23 mouse cellular contexts compared by ENCODE assay signal in the genomic region with DNA sequence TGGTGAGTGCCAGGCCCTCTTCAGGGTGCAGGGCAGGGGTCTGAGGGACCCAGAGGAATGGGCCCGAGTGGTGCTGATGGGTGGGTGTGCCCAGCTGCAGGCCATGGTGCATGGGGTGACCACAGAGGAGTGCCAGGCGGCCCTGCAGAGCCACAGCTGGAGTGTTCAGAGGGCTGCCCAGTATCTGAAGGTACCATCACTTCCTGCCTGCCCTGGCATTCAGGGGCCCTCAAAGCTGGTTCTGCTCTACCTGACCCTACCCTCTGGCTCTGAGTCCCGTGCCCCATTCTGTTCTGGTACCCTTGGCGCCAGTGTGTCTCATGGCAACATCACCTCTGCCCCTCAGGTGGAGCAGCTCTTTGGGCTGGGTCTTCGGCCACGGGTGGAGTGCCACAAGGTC. TPM values are rescaled to one million over a fixed set of nuclear protein-coding genes. Genes with fewer than 3 reads are reported as not detected.
A peak's percentile ranks its signal among the peaks of the same experiment; 100 is the strongest.
DNase-seq lines count a peak whose midpoint lies in the region; ATAC-seq and TF ChIP-seq lines count a peak whose summit lies in the region.
"Had no signal": no experiment of that assay in that cellular context is flagged by ENCODE, and none has a peak within 500 bp of the region (broad histone marks: within the 10 kb centered on the region; RNA-seq: fewer than 3 reads in every experiment).

No protein-coding gene starts in this region.

- intact Hi-C loops in heart, adult 2 months (cut with DNase I): no loop called here

- H3K9me3 ChIP-seq in forebrain, embryonic 10.5 days: no peaks in the 10 kb centered on the region
- no peaks in the 10 kb centered on the region for H3K9me3 ChIP-seq in forebrain, embryonic 11.5 days (ENCODE audit: control insufficient read depth, low read length)
- H3K9me3 ChIP-seq in heart, embryonic 11.5 days (replicated peaks; ENCODE audit: control insufficient read depth, low read length): no peaks in the 10 kb centered on the region
- H3K9me3 ChIP-seq in stomach, postnatal 0 days (ENCODE audit: control insufficient read depth, low read length): no peaks in the 10 kb centered on the region
- H3K9me3 ChIP-seq: embryonic facial prominence, embryonic 12.5 days; heart, embryonic 12.5 days; hindbrain, embryonic 12.5 days had no signal

- H3K4me1 ChIP-seq in forebrain, embryonic 10.5 days: 0 out of 2 replicates have a peak, but pooled peaks cover 3% of the 10 kb centered on the region
- no peaks in the 10 kb centered on the region for H3K4me1 ChIP-seq in forebrain, embryonic 11.5 days (replicated peaks; ENCODE audit: control insufficient read depth, insufficient read depth, low read length)
- peaks cover 7% of the 10 kb centered on the region; the same call in 1 of the 2 replicates for H3K4me1 ChIP-seq in heart, embryonic 11.5 days (ENCODE audit: control insufficient read depth, insufficient read depth, low read length)
- H3K4me1 ChIP-seq in heart, adult 2 months (ENCODE audit: control insufficient read depth, insufficient read depth, low read length): no peaks in the 10 kb centered on the region
- H3K4me1 ChIP-seq in stomach, postnatal 0 days (replicated peaks; ENCODE audit: control insufficient read depth, insufficient read depth): no peaks in the 10 kb centered on the region
- H3K4me1 ChIP-seq: embryonic facial prominence, embryonic 12.5 days; hindbrain, embryonic 12.5 days had no signal

- H3K27me3 ChIP-seq in forebrain, embryonic 10.5 days (ENCODE audit: poor library complexity, severe bottlenecking): no peaks in the 10 kb centered on the region
- H3K27me3 ChIP-seq in forebrain, embryonic 11.5 days (ENCODE audit: control insufficient read depth, insufficient read depth, low read length): no peaks in the 10 kb centered on the region
- 0 out of 2 replicates have a peak, but pooled peaks cover 2% of the 10 kb centered on the region for H3K27me3 ChIP-seq in heart, embryonic 11.5 days (ENCODE audit: control insufficient read depth, insufficient read depth, low read length)
- H3K27me3 ChIP-seq in heart, adult 2 months (ENCODE audit: control insufficient read depth, insufficient read depth, low read length): no peaks in the 10 kb centered on the region
- no peaks in the 10 kb centered on the region for H3K27me3 ChIP-seq in stomach, postnatal 0 days (ENCODE audit: control insufficient read depth, insufficient read depth, low read length)
- H3K27me3 ChIP-seq: embryonic facial prominence, embryonic 12.5 days; hindbrain, embryonic 12.5 days had no signal

- H3K27ac ChIP-seq in forebrain, embryonic 10.5 days: 0 out of 2 replicates have a peak overlapping the region, but pooled peaks have one; percentile 1
- H3K27ac ChIP-seq in forebrain, embryonic 11.5 days (ENCODE audit: low read depth, low read length): no peak overlapping the region
- no peak overlapping the region for H3K27ac ChIP-seq in heart, embryonic 11.5 days (ENCODE audit: low read depth, low read length)
- no peak overlapping the region for H3K27ac ChIP-seq in heart, adult 2 months
- H3K27ac ChIP-seq in stomach, postnatal 0 days (replicated peaks): peak overlapping the region; percentile 30; the same call in 1 of the 2 replicates
- H3K27ac ChIP-seq: embryonic facial prominence, embryonic 12.5 days; hindbrain, embryonic 12.5 days; hindbrain, postnatal 0 days had no signal

- DNase-seq in forebrain, embryonic 10.5 days (ENCODE audit: extremely low spot score, low spot score): no peak
- DNase-seq in forebrain, embryonic 11.5 days (ENCODE audit: low spot score): no peak
- DNase-seq in heart, adult 2 months: no peak
- DNase-seq in thymus, postnatal 4 days: peak; percentile 11
- no peak for DNase-seq in thymus, postnatal 0 days (ENCODE audit: low spot score)
- DNase-seq in stomach, postnatal 0 days (ENCODE audit: low spot score): no peak
- no peak for DNase-seq in MN1 (ENCODE audit: low spot score)
- DNase-seq: adrenal gland, adult 8-10 months; adrenal gland, postnatal 36 days; cerebellum, adult 11 months; cerebellum, adult 8-10 months; cerebellum, postnatal 14 days; embryo, embryonic 11 days; heart, adult 18-20 months; heart, postnatal 36 days; kidney, adult 11 months had no signal

- no peak overlapping the region for H3K4me2 ChIP-seq in forebrain, embryonic 11.5 days (ENCODE audit: low read depth, low read length, severe bottlenecking)
- H3K4me2 ChIP-seq in heart, embryonic 11.5 days: no peak overlapping the region
- H3K4me2 ChIP-seq in stomach, postnatal 0 days (replicated peaks; ENCODE audit: low read depth): no peak overlapping the region
- H3K4me2 ChIP-seq: embryonic facial prominence, embryonic 12.5 days; heart, embryonic 12.5 days; hindbrain, embryonic 12.5 days had no signal

- no peaks in the 10 kb centered on the region for H3K79me2 ChIP-seq in heart, adult 2 months (replicated peaks; ENCODE audit: control insufficient read depth, insufficient read depth, low read length)

- no peak for TF ChIP-seq CTCF in heart, adult 2 months (IDR thresholded peaks at IDR 0.05)
- TF ChIP-seq CTCF in stomach, postnatal 0 days (IDR thresholded peaks at IDR 0.05; ENCODE audit: low read depth): no peak

- H3K9ac ChIP-seq in forebrain, embryonic 11.5 days (ENCODE audit: low read length): no peak overlapping the region
- no peak overlapping the region for H3K9ac ChIP-seq in heart, embryonic 11.5 days (ENCODE audit: low read depth, low read length)
- no peak overlapping the region for H3K9ac ChIP-seq in heart, adult 2 months (ENCODE audit: low read depth, low read length)
- H3K9ac ChIP-seq in stomach, postnatal 0 days (ENCODE audit: low read length): no peak overlapping the region
- H3K9ac ChIP-seq: embryonic facial prominence, embryonic 12.5 days; heart, embryonic 12.5 days; hindbrain, embryonic 12.5 days had no signal

- no peak for TF ChIP-seq EP300 in heart, adult 2 months (IDR thresholded peaks at IDR 0.05; ENCODE audit: insufficient read depth, low read depth, low read length)
- no peak for TF ChIP-seq EP300 in stomach, postnatal 0 days (optimal IDR thresholded peaks at IDR 0.05)

- ATAC-seq in forebrain, embryonic 11.5 days (replicated peaks; ENCODE audit: low FRiP score): no peak
- ATAC-seq in heart, embryonic 11.5 days (replicated peaks; ENCODE audit: insufficient number of reproducible peaks, low FRiP score, low TSS enrichment): 0 out of 2 replicates have a peak, but pooled peaks have one; percentile 23
- no peak for ATAC-seq in stomach, postnatal 0 days (ENCODE audit: low FRiP score, low TSS enrichment)
- ATAC-seq: forebrain, embryonic 14.5 days; hindbrain, postnatal 0 days had no signal

- TF ChIP-seq POLR2A in heart, adult 2 months (IDR thresholded peaks at IDR 0.05; ENCODE audit: insufficient read depth, low read depth, low read length): no peak

- peaks cover 70% of the 10 kb centered on the region for H3K36me3 ChIP-seq in forebrain, embryonic 10.5 days (replicated peaks)
- H3K36me3 ChIP-seq in forebrain, embryonic 11.5 days (ENCODE audit: control insufficient read depth, insufficient read depth, low read length): no peaks in the 10 kb centered on the region; the same call in 1 of the 2 replicates
- peaks cover 17% of the 10 kb centered on the region for H3K36me3 ChIP-seq in heart, embryonic 11.5 days (ENCODE audit: control insufficient read depth, insufficient read depth, low read length)
- H3K36me3 ChIP-seq in heart, adult 2 months (ENCODE audit: control insufficient read depth, insufficient read depth, low read length): no peaks in the 10 kb centered on the region
- H3K36me3 ChIP-seq in stomach, postnatal 0 days (ENCODE audit: control insufficient read depth, insufficient read depth, low read length): peaks cover 28% of the 10 kb centered on the region

- WGBS in forebrain, embryonic 10.5 days: 93% methylated on average over 6 of the region's 6 CpGs
- WGBS in forebrain, embryonic 11.5 days: 91% methylated on average over 6 of the region's 6 CpGs
- WGBS in heart, embryonic 11.5 days (ENCODE audit: insufficient replicate concordance): 88% methylated on average over 6 of the region's 6 CpGs
- 92% methylated on average over 6 of the region's 6 CpGs for WGBS in heart, adult 2 months
- WGBS in stomach, postnatal 0 days: 89% methylated on average over 6 of the region's 6 CpGs

- no peak overlapping the region for H3K4me3 ChIP-seq in forebrain, embryonic 10.5 days
- no peak overlapping the region for H3K4me3 ChIP-seq in forebrain, embryonic 11.5 days (ENCODE audit: low read depth, low read length)
- H3K4me3 ChIP-seq in heart, embryonic 11.5 days (ENCODE audit: low read depth, low read length): no peak overlapping the region
- H3K4me3 ChIP-seq in heart, adult 2 months: no peak overlapping the region
- no peak overlapping the region for H3K4me3 ChIP-seq in stomach, postnatal 0 days (ENCODE audit: low read depth, low read length)
- H3K4me3 ChIP-seq: embryonic facial prominence, embryonic 12.5 days; heart, embryonic 12.5 days; hindbrain, embryonic 12.5 days had no signal

RNA-seq across cellular contexts. Expression of a gene that starts 37.1 kb away (rescaled TPM):
- 10.1 and 11.0 TPM in 2 replicates for polyA plus RNA-seq in forebrain, embryonic 10.5 days (2016; fragmentation: Nextera tagmentation; extraction: Ambion mirVana)
- polyA plus RNA-seq in forebrain, embryonic 11.5 days (2014; fragmentation: Nextera tagmentation; extraction: Ambion mirVana): 11.2 and 12.1 TPM in 2 replicates
- 6.9 and 7.8 TPM in 2 replicates for polyA plus RNA-seq in heart, embryonic 11.5 days (2014; fragmentation: Nextera tagmentation; extraction: Ambion mirVana)
- total RNA-seq in heart, adult 2 months (2021): 10 to 100 TPM; 17.8 to 19.6 TPM
- polyA plus RNA-seq in heart, adult 2 months (2012; rRNA removed): 32.2 and 37.0 TPM in 2 replicates
- polyA plus RNA-seq in thymus, postnatal 0 days (2015; fragmentation: Nextera tagmentation; extraction: Ambion mirVana): 20.1 and 23.5 TPM in 2 replicates
- 17.1 and 21.0 TPM in 2 replicates for polyA plus RNA-seq in stomach, postnatal 0 days (2015; fragmentation: Nextera tagmentation; extraction: Ambion mirVana)

RNA-seq across cellular contexts. Expression of a gene that starts 54.9 kb away (rescaled TPM):
- 0.15 TPM in 1 of 2 replicates, not detected in the other for polyA plus RNA-seq in forebrain, embryonic 10.5 days (2016; fragmentation: Nextera tagmentation; extraction: Ambion mirVana)
- polyA plus RNA-seq in forebrain, embryonic 11.5 days (2014; fragmentation: Nextera tagmentation; extraction: Ambion mirVana): 0.12 TPM in 1 of 2 replicates, not detected in the other
- 0.13 and 0.44 TPM in 2 replicates for polyA plus RNA-seq in heart, embryonic 11.5 days (2014; fragmentation: Nextera tagmentation; extraction: Ambion mirVana)
- under 1 TPM; 0.18 to 0.21 TPM for total RNA-seq in heart, adult 2 months (2021)
- polyA plus RNA-seq in heart, adult 2 months (2012; rRNA removed): 0.23 and 2.5 TPM in 2 replicates
- 0.24 and 0.56 TPM in 2 replicates for polyA plus RNA-seq in thymus, postnatal 0 days (2015; fragmentation: Nextera tagmentation; extraction: Ambion mirVana)
- polyA plus RNA-seq in stomach, postnatal 0 days (2015; fragmentation: Nextera tagmentation; extraction: Ambion mirVana): 2.5 and 2.8 TPM in 2 replicates
- total RNA-seq: adrenal gland, adult 8-10 months; adrenal gland, postnatal 36 days; common myeloid progenitor, adult 5-6 weeks; hindbrain, postnatal 0 days had no signal
- polyA plus RNA-seq: forebrain, embryonic 14.5 days; hindbrain, postnatal 0 days had no signal

Comparison
In these comparisons a context has a peak if more than half of its experiments do, and no peak if none do; other contexts are left out.
1. H3K27ac ChIP-seq: peak in forebrain, embryonic 10.5 days (single experiment) and stomach, postnatal 0 days (single experiment); none in forebrain, embryonic 11.5 days (single experiment), heart, embryonic 11.5 days (single experiment) and heart, adult 2 months (single experiment).